15 mouse cellular contexts compared by ENCODE assay signal in the genomic region with DNA sequence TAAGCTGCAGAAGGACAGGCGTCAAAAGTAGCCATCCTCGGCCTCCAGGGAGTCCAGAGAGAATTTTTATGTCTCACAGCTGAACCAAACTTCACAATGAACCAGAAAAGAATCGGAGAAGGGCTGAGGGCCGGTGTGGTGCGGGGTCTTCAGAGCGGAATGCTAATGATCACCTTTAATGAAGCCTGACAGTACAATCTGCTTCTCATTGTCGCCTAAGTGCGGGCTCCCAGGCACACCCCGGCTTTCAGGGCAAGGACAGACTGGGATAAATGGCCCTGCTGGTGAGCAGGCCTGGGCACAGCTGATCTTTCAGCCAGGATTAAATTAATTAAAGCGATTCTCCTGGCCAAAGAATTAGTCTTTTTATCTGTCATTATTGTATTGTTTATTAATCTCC. TPM values are rescaled to one million over a fixed set of nuclear protein-coding genes. Genes with fewer than 3 reads are reported as not detected.
A peak's percentile ranks its signal among the peaks of the same experiment; 100 is the strongest.
DNase-seq lines count a peak whose midpoint lies in the region; ATAC-seq and TF ChIP-seq lines count a peak whose summit lies in the region.
"Had no signal": no experiment of that assay in that cellular context is flagged by ENCODE, and none has a peak within 500 bp of the region (broad histone marks: within the 10 kb centered on the region; RNA-seq: fewer than 3 reads in every experiment).

No protein-coding gene starts in this region.

- H3K27ac ChIP-seq in forebrain, embryonic 11.5 days (ENCODE audit: low read depth, low read length): no peak overlapping the region
- H3K27ac ChIP-seq in forebrain, postnatal 0 days (ENCODE audit: low read depth, low read length): no peak overlapping the region
- H3K27ac ChIP-seq in midbrain, embryonic 10.5 days (replicated peaks): peak overlapping the region; percentile 52
- H3K27ac ChIP-seq in midbrain, embryonic 15.5 days: no peak overlapping the region
- no peak overlapping the region for H3K27ac ChIP-seq in hindbrain, embryonic 13.5 days
- H3K27ac ChIP-seq: embryonic facial prominence, embryonic 15.5 days; liver, embryonic 13.5 days; stomach, embryonic 15.5 days had no signal

- ATAC-seq in forebrain, embryonic 11.5 days (replicated peaks; ENCODE audit: low FRiP score): peak; percentile 60; the same call in 1 of the 2 replicates
- ATAC-seq in forebrain, postnatal 0 days: no peak
- ATAC-seq in midbrain, embryonic 15.5 days (replicated peaks): no peak; the same call in 1 of the 2 replicates
- peak; percentile 76; the same call in 1 of the 2 replicates for ATAC-seq in hindbrain, embryonic 13.5 days (ENCODE audit: low FRiP score)

- no peak for TF ChIP-seq CTCF in forebrain, postnatal 0 days (IDR thresholded peaks at IDR 0.05; ENCODE audit: low read depth)

- peaks cover 23% of the 10 kb centered on the region for H3K4me1 ChIP-seq in forebrain, embryonic 11.5 days (replicated peaks; ENCODE audit: control insufficient read depth, insufficient read depth, low read length)
- H3K4me1 ChIP-seq in forebrain, postnatal 0 days (ENCODE audit: insufficient read depth): no peaks in the 10 kb centered on the region
- H3K4me1 ChIP-seq in midbrain, embryonic 10.5 days: peaks cover 43% of the 10 kb centered on the region
- H3K4me1 ChIP-seq in midbrain, embryonic 15.5 days: peaks cover 16% of the 10 kb centered on the region
- peaks cover 21% of the 10 kb centered on the region for H3K4me1 ChIP-seq in hindbrain, embryonic 13.5 days (replicated peaks)
- H3K4me1 ChIP-seq: embryonic facial prominence, embryonic 15.5 days; liver, embryonic 13.5 days; stomach, embryonic 15.5 days had no signal

- peak; percentile 62 for DNase-seq in forebrain, embryonic 11.5 days (ENCODE audit: low spot score)
- no peak for DNase-seq in forebrain, postnatal 0 days
- DNase-seq in midbrain, embryonic 10.5 days (ENCODE audit: low spot score): peak; percentile 29
- DNase-seq in retina, embryonic 14.5 days (ENCODE audit: low spot score): peak; percentile 68
- no peak for DNase-seq in layer of hippocampus, adult 9-11 months
- DNase-seq: adrenal gland, adult 8-10 months; B cell, adult 2 months; cerebellum, adult 9-10 months; kidney, postnatal 10 days; liver, embryonic 13.5 days; thymus, postnatal 36 days had no signal

- H3K4me2 ChIP-seq in forebrain, embryonic 11.5 days (ENCODE audit: low read depth, low read length, severe bottlenecking): no peak overlapping the region
- H3K4me2 ChIP-seq in forebrain, postnatal 0 days (ENCODE audit: low read depth): no peak overlapping the region
- no peak overlapping the region for H3K4me2 ChIP-seq in midbrain, embryonic 15.5 days
- H3K4me2 ChIP-seq in hindbrain, embryonic 13.5 days: no peak overlapping the region
- H3K4me2 ChIP-seq: embryonic facial prominence, embryonic 15.5 days; liver, embryonic 13.5 days; stomach, embryonic 15.5 days had no signal

- H3K9ac ChIP-seq in forebrain, embryonic 11.5 days (ENCODE audit: low read length): no peak overlapping the region
- no peak overlapping the region for H3K9ac ChIP-seq in forebrain, postnatal 0 days
- H3K9ac ChIP-seq in midbrain, embryonic 15.5 days: no peak overlapping the region
- H3K9ac ChIP-seq in hindbrain, embryonic 13.5 days: no peak overlapping the region
- H3K9ac ChIP-seq: embryonic facial prominence, embryonic 15.5 days; liver, embryonic 13.5 days; stomach, embryonic 15.5 days had no signal

- peaks cover 40% of the 10 kb centered on the region for H3K27me3 ChIP-seq in forebrain, embryonic 11.5 days (ENCODE audit: control insufficient read depth, insufficient read depth, low read length)
- peaks cover 6% of the 10 kb centered on the region for H3K27me3 ChIP-seq in forebrain, postnatal 0 days (ENCODE audit: insufficient read depth, low read length)
- H3K27me3 ChIP-seq in midbrain, embryonic 10.5 days (ENCODE audit: low read depth, poor library complexity, severe bottlenecking): peaks cover 93% of the 10 kb centered on the region
- H3K27me3 ChIP-seq in midbrain, embryonic 15.5 days (replicated peaks): peaks cover 32% of the 10 kb centered on the region
- peaks cover 94% of the 10 kb centered on the region for H3K27me3 ChIP-seq in hindbrain, embryonic 13.5 days
- H3K27me3 ChIP-seq: embryonic facial prominence, embryonic 15.5 days; stomach, embryonic 15.5 days had no signal

- no peaks in the 10 kb centered on the region for H3K9me3 ChIP-seq in forebrain, embryonic 11.5 days (ENCODE audit: control insufficient read depth, low read length)
- H3K9me3 ChIP-seq in forebrain, postnatal 0 days (ENCODE audit: low read length): no peaks in the 10 kb centered on the region
- peaks cover 11% of the 10 kb centered on the region; the same call in 1 of the 2 replicates for H3K9me3 ChIP-seq in midbrain, embryonic 10.5 days (replicated peaks)
- no peaks in the 10 kb centered on the region for H3K9me3 ChIP-seq in midbrain, embryonic 15.5 days
- H3K9me3 ChIP-seq in hindbrain, embryonic 13.5 days: 0 out of 2 replicates have a peak, but pooled peaks cover 3% of the 10 kb centered on the region
- H3K9me3 ChIP-seq: embryonic facial prominence, embryonic 15.5 days; liver, embryonic 13.5 days; stomach, embryonic 15.5 days had no signal

- H3K4me3 ChIP-seq in forebrain, embryonic 11.5 days (ENCODE audit: low read depth, low read length): no peak overlapping the region
- H3K4me3 ChIP-seq in forebrain, postnatal 0 days (ENCODE audit: low read depth, low read length): no peak overlapping the region
- H3K4me3 ChIP-seq in midbrain, embryonic 10.5 days: no peak overlapping the region
- H3K4me3 ChIP-seq in midbrain, embryonic 15.5 days: no peak overlapping the region
- no peak overlapping the region for H3K4me3 ChIP-seq in hindbrain, embryonic 13.5 days
- H3K4me3 ChIP-seq: embryonic facial prominence, embryonic 15.5 days; liver, embryonic 13.5 days; stomach, embryonic 15.5 days had no signal

- H3K36me3 ChIP-seq in forebrain, embryonic 11.5 days (ENCODE audit: control insufficient read depth, insufficient read depth, low read length): no peaks in the 10 kb centered on the region
- H3K36me3 ChIP-seq in forebrain, postnatal 0 days (ENCODE audit: insufficient read depth): no peaks in the 10 kb centered on the region
- H3K36me3 ChIP-seq in midbrain, embryonic 10.5 days: no peaks in the 10 kb centered on the region
- no peaks in the 10 kb centered on the region for H3K36me3 ChIP-seq in midbrain, embryonic 15.5 days (replicated peaks)
- H3K36me3 ChIP-seq in hindbrain, embryonic 13.5 days: no peaks in the 10 kb centered on the region
- H3K36me3 ChIP-seq: embryonic facial prominence, embryonic 15.5 days; liver, embryonic 13.5 days; stomach, embryonic 15.5 days had no signal

- 4% methylated on average over 10 of the region's 10 CpGs for WGBS in forebrain, embryonic 11.5 days
- WGBS in forebrain, postnatal 0 days: 11% methylated on average over 10 of the region's 10 CpGs
- 13% methylated on average over 10 of the region's 10 CpGs for WGBS in midbrain, embryonic 10.5 days
- 7% methylated on average over 10 of the region's 10 CpGs for WGBS in midbrain, embryonic 15.5 days
- 13% methylated on average over 10 of the region's 10 CpGs for WGBS in hindbrain, embryonic 13.5 days

RNA-seq across cellular contexts. Expression of a gene that starts 17.0 kb away (rescaled TPM):
- 2.5 and 3.0 TPM in 2 replicates for polyA plus RNA-seq in forebrain, embryonic 11.5 days (2014; fragmentation: Nextera tagmentation; extraction: Ambion mirVana)
- 1.1 and 1.6 TPM in 2 replicates for total RNA-seq in forebrain, postnatal 0 days (2014; rRNA removed)
- 4.7 and 5.5 TPM in 2 replicates for polyA plus RNA-seq in forebrain, postnatal 0 days (2015; fragmentation: Nextera tagmentation; extraction: Ambion mirVana)
- 9.8 and 10.3 TPM in 2 replicates for polyA plus RNA-seq in midbrain, embryonic 10.5 days (2016; fragmentation: Nextera tagmentation; extraction: Ambion mirVana)
- 3.0 and 3.5 TPM in 2 replicates for polyA plus RNA-seq in midbrain, embryonic 15.5 days (2015; fragmentation: Nextera tagmentation; extraction: Ambion mirVana)
- 3.1 and 3.5 TPM in 2 replicates for polyA plus RNA-seq in hindbrain, embryonic 13.5 days (2015; fragmentation: Nextera tagmentation; extraction: Ambion mirVana)

RNA-seq across cellular contexts. Expression of a gene that starts 36.2 kb away (rescaled TPM):
- 63.8 and 63.9 TPM in 2 replicates for polyA plus RNA-seq in forebrain, embryonic 11.5 days (2014; fragmentation: Nextera tagmentation; extraction: Ambion mirVana)
- 55.5 and 60.6 TPM in 2 replicates for total RNA-seq in forebrain, postnatal 0 days (2014; rRNA removed)
- 41.4 and 42.3 TPM in 2 replicates for polyA plus RNA-seq in forebrain, postnatal 0 days (2015; fragmentation: Nextera tagmentation; extraction: Ambion mirVana)
- 81.2 and 82.3 TPM in 2 replicates for polyA plus RNA-seq in midbrain, embryonic 10.5 days (2016; fragmentation: Nextera tagmentation; extraction: Ambion mirVana)
- polyA plus RNA-seq in midbrain, embryonic 15.5 days (2015; fragmentation: Nextera tagmentation; extraction: Ambion mirVana): 46.9 and 48.3 TPM in 2 replicates
- 50.8 and 52.5 TPM in 2 replicates for polyA plus RNA-seq in hindbrain, embryonic 13.5 days (2015; fragmentation: Nextera tagmentation; extraction: Ambion mirVana)

Comparison
In these comparisons a context has a peak if more than half of its experiments do, and no peak if none do; other contexts are left out.
1. ATAC-seq: peak in forebrain, embryonic 11.5 days (single experiment) and hindbrain, embryonic 13.5 days (single experiment); none in forebrain, postnatal 0 days (single experiment) and midbrain, embryonic 15.5 days (single experiment).
2. DNase-seq: peak in forebrain, embryonic 11.5 days (single experiment), midbrain, embryonic 10.5 days (single experiment) and retina, embryonic 14.5 days (single experiment); none in forebrain, postnatal 0 days (single experiment) and layer of hippocampus, adult 9-11 months (single experiment).